Mouse (Mus musculus) lung, adult 18-20 months (tissue): ENCODE results near the gene Pnkp.

Source experiments
- DNase-seq, 2 experiments: peaks; one replicate each; pipeline ENCODE4 v3.0.0; 2022; ENCODE audit warnings: mixed read lengths in 2 of 2

Pnkp gene

GRCm38 (mm10) chr7:44853596-44854355 lies 3.2 kb upstream of the Pnkp start:
- no peak for DNase-seq

GRCm38 (mm10) chr7:44854356-44855031 lies 2.4 kb upstream of the Pnkp start:
- DNase-seq: peak; percentile 91 to 93

GRCm38 (mm10) chr7:44855036-44855435 lies 1.9 kb upstream of the Pnkp start:
- DNase-seq: no peak

- no peak for DNase-seq
These were observed 548 bp upstream of the Pnkp start for GRCm38 (mm10) chr7:44856265-44856916.

GRCm38 (mm10) chr7:44857905-44858304 lies 966 bp downstream of the Pnkp start:
- peak; percentile 59 to 63 for DNase-seq

GRCm38 (mm10) chr7:44859896-44860295 lies 3.0 kb downstream of the Pnkp start:
- DNase-seq: no peak

- DNase-seq: peak; percentile 43 to 57
These were observed 3.9 kb downstream of the Pnkp start for GRCm38 (mm10) chr7:44860576-44861428.

GRCm38 (mm10) chr7:44861429-44861816 lies 4.5 kb downstream of the Pnkp start:
- DNase-seq: no peak

GRCm38 (mm10) chr7:44862434-44862833 lies 5.5 kb downstream of the Pnkp start:
- DNase-seq: no peak

- no peak for DNase-seq
These were observed 6.3 kb downstream of the Pnkp start for GRCm38 (mm10) chr7:44863210-44863609.

- no peak for DNase-seq
These were observed 7.1 kb downstream of the Pnkp start for GRCm38 (mm10) chr7:44863982-44864494.

- peak; percentile 35 to 56 for DNase-seq
These were observed 7.9 kb downstream of the Pnkp start for GRCm38 (mm10) chr7:44864595-44865542.

GRCm38 (mm10) chr7:44866276-44867009 lies 9.5 kb downstream of the Pnkp start:
- DNase-seq: peak; percentile 65 to 79

GRCm38 (mm10) chr7:44867010-44867702 lies 10.2 kb downstream of the Pnkp start:
- DNase-seq: peak in 1 of 2 experiments; percentile 43

- no peak for DNase-seq
These were observed 10.9 kb downstream of the Pnkp start for GRCm38 (mm10) chr7:44867802-44868201.

GRCm38 (mm10) chr7:44868465-44868864 lies 11.5 kb downstream of the Pnkp start:
- peak; percentile 81 to 87 for DNase-seq

GRCm38 (mm10) chr7:44868919-44869696 lies 12.2 kb downstream of the Pnkp start:
- DNase-seq: peak; percentile 78 to 84

GRCm38 (mm10) chr7:44869697-44870528 lies 13.0 kb downstream of the Pnkp start, which contains the start of gene Ptov1:
Gene Ptov1, minus strand, starts transcription at chr7:44869788.
- DNase-seq: peak; percentile 95 to 96
